Mouse (Mus musculus) retina, postnatal 1 day (tissue): ENCODE data around the gene Kif20b.
A peak's percentile ranks its signal among the peaks of the same experiment; 100 is the strongest.

Source experiments
- DNase-seq: peaks from one replicate; pipeline ENCODE4 v3.0.0-alpha.2; 2012

The Kif20b gene

GRCm38 (mm10) chr19:34920531-34920930 is 1.6 kb upstream of the Kif20b start:
- DNase-seq = no peak

GRCm38 (mm10) chr19:34921253-34921651 is 909 bp upstream of the Kif20b start:
- peak; percentile 36 for DNase-seq

DNA sequence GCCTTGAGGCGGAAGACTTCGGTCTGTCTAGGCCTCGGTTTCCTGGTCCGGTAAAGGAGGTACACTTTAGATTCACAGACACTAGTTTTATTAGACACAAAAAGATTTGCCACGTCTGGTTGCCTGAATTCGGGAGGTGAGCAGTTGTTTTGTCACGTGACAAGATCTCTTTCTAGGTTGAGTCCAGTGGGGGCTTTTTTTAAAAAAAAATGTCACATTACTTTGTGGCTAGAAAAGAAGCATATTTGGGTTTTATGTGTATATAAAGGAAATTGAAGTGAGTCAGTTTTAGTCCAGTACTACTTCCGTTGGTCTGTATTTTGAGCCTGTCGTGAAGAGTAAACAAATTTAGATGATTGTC is 422 bp downstream of the Kif20b start:
- no peak for DNase-seq

- no peak for DNase-seq
These were observed 25.0 kb downstream of the Kif20b start for GRCm38 (mm10) chr19:34947206-34947605.

GRCm38 (mm10) chr19:34953842-34954541 is 31.8 kb downstream of the Kif20b start:
- peak; percentile 1 for DNase-seq

DNA sequence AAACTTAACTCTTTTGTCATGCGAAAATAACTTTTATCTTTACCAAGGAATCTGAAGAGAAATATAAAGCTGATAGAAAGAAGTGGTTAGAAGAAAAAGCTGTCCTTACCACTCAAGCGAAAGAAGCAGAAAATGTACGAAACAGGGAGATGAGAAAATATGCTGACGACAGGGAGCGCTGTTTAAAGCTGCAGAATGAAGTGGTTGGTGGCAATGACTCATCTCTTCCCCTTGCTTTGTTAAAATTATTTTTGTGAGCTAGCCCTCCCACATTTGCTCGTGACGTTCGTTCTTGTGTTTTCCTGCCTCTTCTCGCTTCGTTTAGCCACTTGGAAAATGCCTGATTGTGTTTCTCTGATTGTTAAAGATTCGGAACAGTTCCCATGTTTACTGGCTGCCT is 37.2 kb downstream of the Kif20b start:
- DNase-seq = no peak

DNA sequence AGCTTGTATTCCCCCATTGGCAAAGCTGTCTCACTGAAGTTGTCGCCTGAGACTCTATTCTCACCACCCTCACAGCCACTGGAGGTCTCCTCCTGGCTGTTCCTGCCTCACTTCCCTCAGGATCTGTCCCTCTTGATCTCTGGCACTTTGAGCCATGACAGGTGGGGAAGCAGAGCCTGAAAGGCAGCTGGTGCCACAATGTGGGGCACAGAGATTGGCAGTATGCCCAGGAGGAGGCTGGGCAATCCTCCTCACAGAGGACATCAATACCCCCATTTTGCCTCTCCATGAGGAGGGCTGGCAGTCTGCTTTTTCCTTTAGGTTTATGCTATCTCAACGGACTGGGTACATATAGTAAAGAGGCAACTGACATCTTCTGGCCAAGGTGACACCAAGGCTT is 62.6 kb downstream of the Kif20b start:
- peak; percentile 74 for DNase-seq

DNA sequence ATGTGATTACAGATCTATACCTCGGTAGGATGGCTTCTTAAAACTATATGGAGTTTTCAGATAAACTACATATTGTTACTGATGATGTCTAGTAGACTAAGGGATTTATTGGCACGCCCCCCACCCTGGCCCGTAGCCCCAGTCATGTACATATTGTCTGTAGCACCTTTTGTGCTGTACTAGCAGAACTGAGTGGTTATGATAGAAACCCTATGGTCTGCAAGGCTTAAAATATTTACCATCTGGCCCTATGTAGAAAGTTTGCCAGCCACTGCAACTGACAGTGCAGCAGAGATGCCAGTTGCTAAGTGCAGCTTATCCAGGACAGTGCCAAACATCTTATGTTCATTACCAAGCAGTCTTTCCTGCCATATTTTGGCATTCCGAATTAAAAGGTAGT is 68.3 kb downstream of the Kif20b start:
- no peak for DNase-seq

DNA sequence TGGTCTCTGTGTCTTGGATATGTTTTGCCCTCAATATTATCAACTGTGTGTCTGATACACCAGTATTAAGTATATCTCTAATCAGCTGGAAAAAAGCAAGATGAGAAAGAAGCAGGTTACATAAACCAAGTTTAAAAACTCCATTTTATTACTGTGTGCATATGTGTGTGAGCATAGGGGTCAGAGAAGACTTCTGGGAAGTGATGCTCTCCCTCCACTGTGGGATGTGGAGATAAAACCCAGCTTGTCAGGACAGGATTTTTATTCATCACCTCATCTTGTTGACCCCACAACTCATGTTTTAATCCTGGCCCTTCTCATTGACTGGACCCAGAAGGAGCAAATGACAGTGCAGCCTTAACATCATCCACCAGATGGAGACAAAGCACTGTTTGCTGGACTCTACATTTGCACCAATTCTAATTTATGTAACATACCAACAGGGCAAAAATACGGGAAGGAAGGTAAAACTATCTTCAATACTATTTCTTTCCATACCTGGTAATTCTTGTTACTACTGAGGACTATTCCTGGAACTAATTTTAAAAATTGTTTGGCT is 70.9 kb downstream of the Kif20b start:
- peak; percentile 72 for DNase-seq

- DNase-seq = peak; percentile 1
These were observed 92.9 kb downstream of the Kif20b start for GRCm38 (mm10) chr19:35015058-35015457.

- peak; percentile 9 for DNase-seq
These were observed 95.5 kb downstream of the Kif20b start for GRCm38 (mm10) chr19:35017474-35018208.

DNA sequence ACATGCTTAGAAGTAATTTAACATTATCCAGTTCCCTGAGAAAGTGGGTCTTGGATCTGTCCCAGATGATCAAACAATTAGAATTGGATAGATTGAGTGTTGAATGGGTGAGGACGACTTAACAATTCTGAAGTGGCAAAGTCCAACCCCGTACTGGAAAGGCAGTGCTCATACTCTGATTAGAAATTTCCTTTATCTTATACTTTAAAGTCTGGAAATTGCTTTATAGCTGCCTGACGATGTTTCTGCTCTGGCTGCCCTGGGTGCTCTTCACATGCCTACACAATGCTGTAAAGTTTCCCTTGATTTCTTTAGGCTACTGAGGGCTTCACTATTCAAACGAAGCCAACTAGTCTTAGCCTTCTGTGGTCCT is 96.0 kb downstream of the Kif20b start:
- no peak for DNase-seq
